Mouse (Mus musculus) adrenal gland, postnatal 25 days (tissue): ENCODE measurements around the gene Tecta. TPM values are rescaled to one million over a fixed set of nuclear protein-coding genes. Genes with fewer than 3 reads are reported as not detected.

Experiments used
- DNase-seq: peaks from one replicate; pipeline ENCODE4 v3.0.0; 2021; ENCODE audit warnings: mixed read lengths
- long read RNA-seq: library from polyadenylated mRNA; stranded (forward); transcript quantifications from one replicate; pipeline ENCODE4 v2.0.0, GENCODE M21; 2021
- total RNA-seq: library from RNA; stranded (reverse); gene quantifications from 2 replicates; pipeline ENCODE4 v1.2.3, GENCODE M21; 2021

Gene Tecta
- total RNA-seq = 0.27 TPM in 1 of 2 replicates, not detected in the other
- long read RNA-seq = 0 reads

GRCm38 (mm10) chr9:42399829-42400228 is at the start of gene Tecta:
Gene Tecta, minus strand, starts transcription at chr9:42399929.
- no peak for DNase-seq

GRCm38 (mm10) chr9:42449043-42449442 is 49.3 kb upstream of the Tecta start:
- DNase-seq = no peak

- DNase-seq = no peak
Observed at GRCm38 (mm10) chr9:42442100-42442499, 42.4 kb upstream of the Tecta start.

DNA sequence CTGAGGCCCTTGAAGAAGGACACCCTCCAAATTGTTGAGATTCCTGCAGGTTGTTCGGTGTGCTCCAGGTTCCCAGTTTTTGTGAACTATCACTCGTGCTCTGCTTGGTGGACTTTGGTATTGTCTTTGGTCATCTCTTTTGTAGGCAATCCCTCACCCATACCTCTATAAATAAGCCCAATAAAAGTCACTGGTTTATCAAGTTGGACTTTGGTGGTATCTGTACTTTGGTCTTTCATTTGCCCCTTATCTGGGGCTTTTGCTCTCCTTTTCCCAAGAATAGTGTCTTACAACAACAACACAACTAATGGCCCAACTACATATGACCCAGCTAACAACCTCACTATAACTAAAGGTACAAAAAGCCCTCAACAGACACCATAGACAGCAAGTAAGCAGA is 41.5 kb upstream of the Tecta start:
- no peak for DNase-seq

DNA sequence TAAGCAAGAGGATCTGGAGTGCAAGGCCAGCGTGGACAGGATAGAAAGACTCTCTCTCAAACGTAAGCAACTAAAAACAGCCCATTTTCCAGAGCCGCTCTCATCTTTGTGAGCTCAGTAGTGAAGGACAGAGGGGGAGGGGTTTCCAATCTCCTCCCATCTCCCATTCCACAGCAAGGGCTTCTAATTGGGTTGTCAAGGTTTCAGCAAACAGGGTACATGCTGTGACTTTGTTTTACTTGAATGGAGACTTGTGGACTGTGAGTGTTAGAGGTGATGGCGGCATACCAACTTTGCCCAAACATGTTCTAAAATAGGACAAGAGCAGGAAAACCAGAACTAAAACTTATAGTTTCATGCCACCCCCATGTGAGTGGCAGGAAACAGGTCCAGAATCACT is 39.7 kb upstream of the Tecta start:
- DNase-seq = no peak

DNA sequence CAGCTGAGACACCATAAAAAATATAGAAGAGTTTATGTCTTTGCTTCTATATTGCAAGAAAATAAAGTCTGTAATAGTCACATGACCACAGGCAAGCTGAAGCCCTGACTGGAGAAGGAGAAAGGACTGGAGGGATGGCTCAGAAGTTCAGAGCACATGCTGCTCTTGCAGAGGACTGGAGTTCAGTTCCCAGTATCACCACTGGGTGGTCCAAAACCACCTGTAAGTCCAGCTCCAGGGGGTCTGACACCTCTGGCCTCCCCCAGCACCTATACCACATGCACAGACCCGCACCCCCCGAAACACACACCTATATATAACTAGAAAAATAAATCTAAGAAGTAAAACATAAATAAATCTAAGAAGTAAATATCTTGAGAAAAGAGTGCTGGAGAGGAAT is 32.4 kb upstream of the Tecta start:
- DNase-seq = no peak

DNA sequence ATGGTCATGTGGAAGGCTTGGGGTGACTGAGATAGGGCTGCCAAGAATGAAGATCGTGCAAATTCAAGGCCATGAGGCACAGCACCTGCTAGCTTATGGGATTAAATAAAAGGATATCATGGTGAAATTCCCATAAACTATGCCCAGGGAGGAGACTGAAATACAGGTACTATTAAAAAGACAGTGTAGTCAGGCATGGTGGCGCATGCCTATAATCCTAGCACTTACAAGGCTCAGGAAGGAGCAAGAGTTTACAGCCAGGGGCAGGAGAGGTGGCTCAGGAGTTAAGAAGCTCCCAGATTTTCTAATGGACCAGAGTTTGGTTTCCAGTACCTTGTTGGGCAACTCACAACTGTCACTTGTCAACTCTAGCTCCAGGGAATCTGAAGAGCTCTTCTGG is 31.9 kb upstream of the Tecta start:
- DNase-seq = no peak

- no peak for DNase-seq
Observed at GRCm38 (mm10) chr9:42428060-42428924, 28.6 kb upstream of the Tecta start.

DNA sequence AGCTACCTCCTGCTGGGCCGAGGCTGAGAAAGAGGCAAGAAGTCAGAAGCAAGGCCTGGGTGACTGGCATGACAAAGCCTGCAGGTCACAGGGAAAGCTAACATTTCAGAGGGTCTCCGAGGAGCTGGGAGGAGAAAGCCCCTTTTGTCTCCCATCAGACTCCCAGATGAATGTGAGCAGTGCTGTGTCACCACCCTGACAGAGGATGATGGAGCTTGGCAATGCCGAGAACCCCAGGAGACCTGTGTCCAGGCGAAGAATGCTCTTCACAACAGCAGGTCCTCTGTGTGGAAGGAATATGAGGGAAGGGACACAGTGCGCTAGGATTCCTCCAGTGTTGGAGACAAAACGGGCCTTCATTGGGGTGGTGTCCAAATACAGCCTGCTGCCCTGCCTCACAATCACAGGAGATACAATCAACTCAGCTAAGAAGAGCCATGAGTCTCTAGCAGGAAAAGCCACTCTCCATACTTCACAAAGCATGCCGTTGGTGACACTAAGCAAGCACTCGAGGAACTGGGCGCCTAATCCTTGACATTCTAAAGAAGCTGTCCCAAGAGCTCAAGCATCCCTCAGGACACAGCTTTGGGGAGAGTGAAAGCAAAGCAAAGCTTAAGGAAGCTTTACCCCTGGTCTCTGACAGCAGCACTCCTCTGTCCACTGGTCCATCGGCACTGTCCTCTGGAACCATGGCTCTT is 27.1 kb upstream of the Tecta start:
- DNase-seq = no peak

- no peak for DNase-seq
Observed at GRCm38 (mm10) chr9:42423649-42424048, 23.9 kb upstream of the Tecta start.

DNA sequence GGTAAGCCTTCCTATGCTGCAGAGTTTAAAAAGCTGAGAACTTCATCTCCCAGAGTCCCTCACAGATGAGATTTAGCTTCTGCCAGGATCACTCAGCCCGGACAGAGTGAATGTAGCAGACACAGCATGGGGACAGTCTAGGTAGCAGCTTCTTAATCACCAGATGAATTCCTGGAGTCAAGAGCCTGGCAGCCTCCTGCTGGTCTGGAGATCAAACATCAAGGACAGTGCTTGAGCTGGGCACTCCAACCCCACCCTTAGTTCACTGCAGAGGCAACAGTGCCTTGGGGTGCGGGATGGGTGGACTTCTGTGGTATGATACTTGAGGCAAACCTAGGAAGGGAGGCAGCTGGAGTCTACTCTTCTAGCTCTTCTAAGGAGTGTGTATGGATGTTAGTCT is 20.0 kb upstream of the Tecta start:
- no peak for DNase-seq

DNA sequence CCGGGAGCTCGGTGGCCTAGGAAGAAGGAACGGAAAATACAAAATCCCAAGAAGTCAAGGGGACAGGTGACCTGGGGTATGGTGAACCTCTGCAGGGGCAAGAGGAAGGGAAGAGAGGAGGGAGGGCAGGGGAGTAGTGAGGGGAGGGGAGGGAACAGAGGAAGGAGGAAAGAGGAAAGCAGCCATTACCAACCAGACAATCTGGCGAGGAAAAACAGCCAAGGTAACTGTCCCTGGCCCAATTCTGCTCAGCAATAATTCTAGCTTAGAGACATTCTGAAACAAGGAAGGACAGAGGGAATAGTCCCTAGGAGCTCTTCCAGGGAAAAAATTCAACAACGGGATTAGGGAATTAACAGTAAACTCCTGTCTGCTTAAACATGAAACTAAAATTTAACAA is 19.1 kb upstream of the Tecta start:
- DNase-seq = no peak

DNA sequence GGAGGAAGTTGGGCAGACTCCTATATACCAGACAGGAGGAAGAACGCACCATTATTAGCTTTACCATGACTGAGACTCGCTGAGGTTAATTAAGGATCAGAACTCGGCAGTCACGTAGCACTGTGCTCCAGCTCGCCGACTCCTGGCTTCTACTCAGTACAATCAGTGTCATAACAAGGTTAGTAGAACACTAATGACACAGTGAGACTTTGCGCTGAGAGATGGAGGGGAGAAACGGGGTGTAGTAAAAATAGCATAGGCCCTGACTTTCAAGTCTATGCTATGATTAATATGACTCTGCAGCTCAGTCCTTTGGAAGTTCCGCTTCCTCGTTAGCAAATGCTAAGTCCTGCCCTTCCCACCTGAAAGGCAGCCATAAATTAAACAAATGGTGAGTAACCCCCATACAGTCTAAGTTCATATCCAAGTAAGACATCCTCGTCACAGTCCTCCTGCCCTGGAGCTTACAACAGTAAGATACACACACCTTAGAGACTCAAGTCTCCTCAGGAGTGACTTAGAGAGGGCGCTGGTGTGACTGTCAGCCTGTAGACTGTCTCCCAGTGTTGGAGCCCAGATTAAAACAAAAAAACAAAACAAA is 17.7 kb upstream of the Tecta start:
- no peak for DNase-seq

DNA sequence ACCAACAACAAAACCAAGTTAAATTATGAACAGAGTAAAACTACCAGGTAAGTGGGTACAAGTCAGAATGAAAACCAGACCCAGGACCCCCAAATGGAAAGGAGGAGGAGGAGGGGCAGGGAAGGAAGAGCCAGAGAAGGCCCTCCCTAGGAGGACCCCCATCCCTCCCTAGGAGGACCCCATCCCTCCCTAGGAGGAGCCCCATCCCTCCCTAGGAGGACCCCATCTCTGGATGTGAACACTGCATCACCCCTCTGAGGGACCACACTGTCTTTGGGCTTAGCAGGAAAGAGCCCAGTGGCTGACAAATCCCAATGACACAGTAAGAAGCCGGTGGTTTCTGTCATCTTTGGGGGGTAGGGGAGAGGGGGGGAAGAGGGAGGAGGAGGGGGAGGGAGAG is 15.5 kb upstream of the Tecta start:
- no peak for DNase-seq

DNA sequence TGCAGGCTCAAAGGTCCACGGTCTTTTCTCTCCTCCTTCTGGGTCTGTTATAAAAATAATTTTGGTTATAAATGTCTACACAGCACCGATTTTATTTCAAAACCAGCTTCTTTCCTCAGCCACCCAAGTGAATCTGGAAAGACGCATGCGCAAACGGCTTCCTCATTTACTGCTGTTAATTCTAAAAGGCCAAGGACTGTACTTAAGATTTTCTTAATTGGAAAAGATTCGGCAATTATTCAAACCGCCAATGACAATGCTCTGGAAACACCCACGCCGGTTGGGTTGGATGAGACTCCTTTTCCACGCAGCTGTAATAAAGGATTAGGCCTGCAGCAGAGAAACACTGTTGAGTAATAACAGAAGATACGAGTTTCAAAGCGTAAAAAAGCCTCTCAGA is 13.6 kb upstream of the Tecta start:
- DNase-seq = no peak

GRCm38 (mm10) chr9:42411296-42411695 is 11.6 kb upstream of the Tecta start:
- no peak for DNase-seq

- DNase-seq = no peak
Observed at GRCm38 (mm10) chr9:42405736-42406135, 6.0 kb upstream of the Tecta start.

GRCm38 (mm10) chr9:42401486-42401885 is 1.8 kb upstream of the Tecta start:
- no peak for DNase-seq

GRCm38 (mm10) chr9:42396141-42396540 is 3.6 kb downstream of the Tecta start:
- DNase-seq = no peak

DNA sequence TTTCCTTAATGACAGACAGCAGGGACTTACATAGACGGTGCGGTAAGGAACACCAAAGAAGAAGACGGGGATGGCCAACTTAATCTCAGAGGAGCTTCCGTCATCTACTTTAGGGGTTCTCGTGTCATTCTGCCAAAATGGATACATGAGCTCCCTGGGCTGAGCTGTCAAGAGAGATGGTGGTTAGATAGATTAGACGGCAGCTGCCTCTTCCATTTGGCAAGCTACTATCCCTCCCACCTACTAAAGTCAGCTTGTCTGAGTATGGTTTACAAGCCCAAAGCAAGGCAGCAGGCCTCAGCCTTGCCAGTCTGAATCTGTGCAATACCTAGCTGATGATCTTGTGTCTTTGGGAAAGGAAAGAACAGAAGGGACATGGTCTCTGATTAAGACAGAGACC is 4.8 kb downstream of the Tecta start:
- no peak for DNase-seq

DNA sequence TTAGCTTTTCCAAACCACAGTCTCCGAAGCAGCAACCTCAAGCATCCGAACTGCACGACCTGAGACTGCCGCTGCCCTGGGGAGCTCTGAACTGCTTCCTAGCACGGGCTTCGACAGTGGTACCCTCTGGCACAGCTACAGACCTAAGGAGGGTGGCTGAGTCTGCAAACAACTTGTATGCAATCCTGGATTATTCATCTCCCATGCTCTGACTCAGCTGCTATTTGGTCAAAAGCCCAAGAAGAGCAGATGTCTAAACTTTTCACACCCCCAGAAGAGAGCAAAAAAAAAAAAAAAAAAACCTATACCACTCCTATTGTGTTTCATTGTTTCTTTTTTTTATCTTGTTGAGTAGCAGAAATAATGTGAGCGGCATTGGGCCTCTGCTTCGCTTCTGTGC is 5.4 kb downstream of the Tecta start:
- DNase-seq = no peak

DNA sequence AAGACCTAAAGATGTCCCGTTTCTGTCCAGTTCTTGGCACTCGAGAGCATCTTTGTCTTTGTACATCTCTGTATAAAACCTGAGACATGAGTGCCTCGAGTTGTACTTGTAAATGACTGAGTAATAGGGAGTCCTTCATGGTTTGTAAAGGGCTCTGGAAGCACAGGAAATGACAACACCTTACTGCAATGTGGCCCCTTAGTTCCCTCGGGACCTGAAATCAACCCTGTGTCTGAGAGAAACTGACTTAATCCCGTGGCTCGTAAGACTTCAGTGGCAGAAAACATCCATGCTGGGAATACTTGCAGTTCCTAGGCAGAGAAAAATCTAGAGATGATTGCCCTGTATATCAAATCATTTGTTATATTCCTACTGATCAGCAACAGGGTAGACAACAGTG is 6.8 kb downstream of the Tecta start:
- no peak for DNase-seq

GRCm38 (mm10) chr9:42388490-42388889 is 11.2 kb downstream of the Tecta start:
- no peak for DNase-seq
